Mouse (Mus musculus) erythroblast, embryonic 14.5 days (primary cell): ENCODE measurements around the gene Utf1.

Source experiments
- GATA1 ChIP-seq: IDR thresholded peaks from 2 replicates; pipeline ENCODE4 v1.6.1; 2012; ENCODE audit warnings: low read length, inconsistent platforms, mixed read lengths
- TAL1 ChIP-seq: IDR thresholded peaks from 3 replicates; pipeline ENCODE4 v1.6.1; 2012; ENCODE audit warnings: low read length, inconsistent platforms, mixed read lengths

DNA sequence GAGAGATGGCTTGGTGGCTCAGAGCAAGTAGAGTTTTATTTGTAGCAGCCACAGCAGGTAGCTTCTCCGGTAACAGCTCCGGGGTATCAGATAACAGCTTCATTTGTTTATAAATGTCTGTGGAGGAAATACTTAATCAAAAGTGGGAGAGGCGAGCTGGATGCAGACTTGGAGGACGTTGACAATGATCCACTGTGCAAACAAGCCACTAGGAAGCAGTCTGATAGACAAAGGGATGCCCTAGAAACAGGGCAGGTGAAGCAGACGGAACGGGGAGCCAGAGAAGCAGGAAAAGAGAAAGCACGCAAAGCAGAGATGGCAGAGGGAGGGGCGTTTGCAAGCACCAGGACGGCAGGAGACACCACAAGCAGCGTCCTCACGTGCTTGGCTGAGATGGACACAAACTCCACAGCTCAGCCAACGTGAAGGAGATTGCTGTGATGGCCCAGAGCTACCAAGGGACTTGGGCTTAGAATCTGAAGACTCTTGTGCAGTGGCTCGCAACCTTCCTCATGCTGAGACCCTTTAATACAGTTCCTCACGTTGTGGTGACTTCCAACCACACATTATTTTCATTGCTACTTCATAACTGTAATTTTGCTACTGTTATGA, 27.8 kb upstream of the Utf1 start:
- no peak for TF ChIP-seq TAL1
- no peak for TF ChIP-seq GATA1
